8 mouse cellular contexts compared by ENCODE assay signal in the genomic region with DNA sequence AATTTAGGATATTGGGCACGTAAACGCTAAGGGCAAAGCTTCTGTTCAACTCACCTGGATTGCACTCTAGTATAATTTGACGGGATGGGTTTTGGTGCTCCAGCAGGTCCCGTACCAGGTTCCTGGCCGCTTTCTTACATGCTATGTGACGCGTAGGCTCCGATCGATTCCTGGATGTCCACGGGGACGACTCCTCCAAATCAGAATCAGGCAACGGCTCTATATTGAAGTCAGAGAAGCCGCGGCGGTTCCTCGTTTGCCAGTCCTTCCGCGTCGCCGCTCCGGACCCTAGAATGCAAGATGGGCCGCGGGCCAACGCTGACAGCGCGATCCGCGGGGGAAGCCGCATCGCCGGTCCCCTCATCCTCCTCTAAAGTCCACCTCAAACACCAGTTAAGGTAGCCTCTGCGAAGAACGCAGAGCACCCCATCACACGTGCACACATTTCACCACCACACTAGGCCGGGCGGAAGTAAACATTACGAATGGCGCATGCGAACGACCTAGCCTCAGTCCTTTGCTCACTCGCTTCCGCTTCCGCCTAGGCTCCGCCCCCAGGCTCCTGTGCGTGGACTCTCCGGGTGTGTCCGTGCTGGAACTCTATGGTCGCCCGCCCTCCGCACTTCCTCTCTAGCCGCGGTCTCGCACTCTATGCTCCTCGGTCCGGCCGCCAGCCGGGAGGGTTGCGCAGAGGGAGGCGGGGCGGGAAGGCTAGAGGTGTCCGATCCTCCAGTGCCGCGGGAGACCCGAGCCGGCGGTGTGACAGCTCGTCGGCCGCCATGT. TPM values are rescaled to one million over a fixed set of nuclear protein-coding genes. Genes with fewer than 3 reads are reported as not detected.
DNase-seq lines count a peak whose midpoint lies in the region; ATAC-seq lines count a peak whose summit lies in the region.
"Not testable (repeated sequence)": the region's sequence is repeated elsewhere in the genome, so short reads cannot be mapped to it uniquely, and the experiment has no call there.

A gene (minus strand): TSS at position 500 of the 783 bp plus-strand sequence.
A gene (plus strand): TSS at position 603 of the 783 bp plus-strand sequence.

- ATAC-seq in inflammation-experienced regulatory T-cells, adult 6 months = peak; percentile 93
- peak; percentile 96 for ATAC-seq in megakaryocyte-erythroid progenitor cell, adult 5-6 weeks (replicated peaks; ENCODE audit: low FRiP score, low TSS enrichment, poor library complexity, severe bottlenecking)

- peak; percentile 99 for DNase-seq in adipocyte (ENCODE audit: low spot score)
- peak; percentile 98 for DNase-seq in embryo, embryonic 10 days (ENCODE audit: low spot score)
- DNase-seq in gastrocnemius, postnatal 14 days = peak; percentile 98
- DNase-seq in left cerebral cortex, postnatal 10 days (ENCODE audit: extremely low spot score in 1 of 2, low spot score in 2 of 2) = peak; percentile 97 to 99
- peak; percentile 97 for DNase-seq in right cerebral cortex, postnatal 25 days
- peak; percentile 97 for DNase-seq in urinary bladder, postnatal 4 days (ENCODE audit: low spot score in 2 of 2)

- intact Hi-C loops in gastrocnemius, postnatal 14 days (cut with DNase I; ENCODE audit: low total_unique reads) = not testable (repeated sequence)
- intact Hi-C loops in left cerebral cortex, postnatal 10 days (cut with DNase I) = loop anchor here (5.0 to 10.0 kb wide), 2 partner anchors 41 to 69 kb away; no protein-coding TSS in a partner anchor

RNA-seq across cellular contexts. Expression of the first gene that starts in this region (rescaled TPM):
- 10 to 100 TPM; 26.0 to 27.7 TPM for total RNA-seq in gastrocnemius, postnatal 14 days (2021)
- polyA plus RNA-seq in inflammation-experienced regulatory T-cells, adult 6 months (2017; shearing (Covaris generic)) = 10 to 100 TPM; 23.8 to 31.8 (median 27.3) TPM
- total RNA-seq in left cerebral cortex, postnatal 10 days (2021) = 10 to 100 TPM; 27.4 to 28.1 TPM
- 30.4 and 44.8 TPM in 2 replicates for total RNA-seq in megakaryocyte-erythroid progenitor cell, adult 5-6 weeks (2014; fragmentation: Nextera tagmentation)
- total RNA-seq in megakaryocyte-erythroid progenitor cell, adult 5-6 weeks (2017) = 57.7 and 77.9 TPM in 2 replicates

RNA-seq across cellular contexts. Expression of the second gene that starts in this region (rescaled TPM):
- 10 to 100 TPM; 23.4 to 25.9 TPM for total RNA-seq in gastrocnemius, postnatal 14 days (2021)
- polyA plus RNA-seq in inflammation-experienced regulatory T-cells, adult 6 months (2017; shearing (Covaris generic)) = 10 to 100 TPM; 10.6 to 16.1 (median 16.0) TPM
- total RNA-seq in left cerebral cortex, postnatal 10 days (2021) = 10 to 100 TPM; 30.6 to 30.8 TPM
- total RNA-seq in megakaryocyte-erythroid progenitor cell, adult 5-6 weeks (2014; fragmentation: Nextera tagmentation) = 18.3 and 21.0 TPM in 2 replicates
- total RNA-seq in megakaryocyte-erythroid progenitor cell, adult 5-6 weeks (2017) = 16.3 and 18.4 TPM in 2 replicates

Comparison
In these comparisons a context has a peak if more than half of its experiments do, and no peak if none do; other contexts are left out.
1. Peak in every context shown above with its lines: DNase-seq and ATAC-seq.